Mouse (Mus musculus): ENCODE results near the gene Cdc42se1. TPM values are rescaled to one million over a fixed set of nuclear protein-coding genes. Genes with fewer than 3 reads are reported as not detected.
A peak's percentile ranks its signal among the peaks of the same experiment; 100 is the strongest.

Gene Cdc42se1
- polyA plus RNA-seq, 1 experiment: 23.3 TPM

DNA sequence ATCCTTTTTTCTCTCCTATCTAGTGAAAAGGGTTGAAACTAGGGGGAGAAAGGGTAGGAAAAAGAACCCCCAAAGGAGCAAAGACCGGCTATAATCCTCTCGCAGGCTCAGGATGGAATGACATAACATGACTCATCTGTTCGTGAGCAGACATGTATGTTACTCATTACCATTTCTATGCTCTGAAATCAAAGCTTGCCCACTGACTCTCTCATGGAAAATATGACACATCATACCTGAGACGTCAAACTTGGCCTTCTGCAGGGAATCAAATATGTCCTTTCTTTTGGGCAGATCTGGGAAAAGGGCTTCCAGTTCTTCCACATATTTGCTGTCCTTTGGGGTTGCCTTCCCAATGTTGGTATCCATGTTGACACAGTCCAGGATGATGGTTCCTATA lies 33.4 kb downstream of the Cdc42se1 start:
- Histone ChIP-seq H3K4me1 (ENCODE audit: control insufficient read depth, insufficient read depth, insufficient read length, low read length) (no peaks in the 10 kb centered on the region), H3K27ac (replicated peaks; ENCODE audit: low read depth, low read length) (no peak overlapping the region), H3K4me3 (ENCODE audit: insufficient read depth, low read depth, low read length) (no peak overlapping the region)

DNA sequence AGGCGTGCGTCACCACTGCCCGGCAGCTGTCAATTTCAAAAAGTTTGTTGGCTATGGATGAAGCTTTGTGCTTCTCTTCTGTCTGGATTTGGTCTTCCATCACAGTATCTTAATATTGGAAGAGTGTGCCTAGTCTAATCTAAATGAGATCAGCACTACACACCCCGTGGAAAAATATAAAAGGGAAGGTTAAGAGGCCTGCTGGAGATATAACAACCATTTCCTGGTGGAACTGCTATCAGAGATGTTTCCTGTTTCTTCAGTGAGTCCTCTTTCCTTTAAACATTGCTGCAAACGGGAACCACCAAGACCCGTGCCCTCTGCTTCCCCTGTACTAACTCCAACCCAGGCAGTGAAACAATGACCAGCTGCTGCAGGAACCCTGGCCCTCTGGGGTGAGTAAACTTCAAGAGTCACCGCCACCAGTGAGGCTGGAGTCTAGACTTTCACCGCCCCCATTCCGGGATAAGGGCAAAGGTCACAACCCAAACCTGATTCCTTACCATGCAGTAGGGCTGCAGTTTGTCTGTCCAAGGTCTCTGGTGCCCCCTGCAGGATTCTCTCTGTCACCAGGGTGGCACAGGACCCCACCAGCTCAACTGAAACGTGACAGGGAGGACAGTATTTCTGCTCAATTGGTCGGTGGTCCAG lies 34.7 kb downstream of the Cdc42se1 start:
- Histone ChIP-seq H3K27ac (replicated peaks; ENCODE audit: low read depth, low read length) (no peak overlapping the region; the same call in 1 of the 2 replicates), H3K4me1 (ENCODE audit: control insufficient read depth, insufficient read depth, insufficient read length, low read length) (0 out of 2 replicates have a peak, but pooled peaks cover 2% of the 10 kb centered on the region), H3K4me3 (ENCODE audit: insufficient read depth, low read depth, low read length) (no peak overlapping the region)

DNA sequence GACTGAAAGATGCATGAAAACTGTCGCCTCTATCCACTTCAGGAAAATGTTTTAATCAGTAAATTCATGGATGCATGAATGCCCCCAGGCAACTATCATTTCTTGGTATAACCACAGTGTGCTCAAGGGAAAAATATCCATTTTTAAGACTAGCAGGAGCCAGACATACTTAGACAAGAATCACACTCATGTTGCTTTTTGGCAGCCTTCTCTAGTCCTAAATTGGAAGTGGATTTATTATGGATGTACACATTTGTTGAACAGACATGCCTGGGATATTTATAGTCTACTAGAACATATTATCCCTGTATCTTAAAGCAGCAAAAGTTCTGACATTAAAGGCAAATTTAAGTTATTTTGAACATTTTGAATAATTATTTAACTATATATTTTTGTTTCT lies 36.2 kb downstream of the Cdc42se1 start:
- H3K27ac ChIP-seq (replicated peaks; ENCODE audit: low read depth, low read length): no peak overlapping the region
- 0 out of 2 replicates have a peak, but pooled peaks cover 2% of the 10 kb centered on the region for H3K4me1 ChIP-seq (ENCODE audit: control insufficient read depth, insufficient read depth, insufficient read length, low read length)
- no peak overlapping the region for H3K4me3 ChIP-seq (ENCODE audit: insufficient read depth, low read depth, low read length)

DNA sequence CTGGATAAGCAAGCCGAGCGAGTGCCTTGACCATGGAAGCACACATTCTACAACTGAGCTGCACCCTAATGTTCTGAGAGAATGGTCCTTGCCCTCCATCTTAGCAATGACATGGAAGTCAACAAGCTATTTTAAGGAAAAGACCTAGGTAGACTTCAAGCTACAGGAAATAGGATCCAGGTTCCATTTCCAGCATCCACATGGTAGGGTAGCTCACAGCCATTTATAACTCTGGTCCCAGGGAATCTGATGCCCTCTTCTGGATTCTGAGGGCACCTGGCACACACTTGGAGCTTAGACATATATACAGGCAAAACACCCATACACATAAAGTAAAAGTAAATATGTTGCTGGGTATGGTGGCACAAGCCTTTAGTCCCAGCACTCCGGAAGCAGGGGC lies 37.5 kb downstream of the Cdc42se1 start:
- 0 out of 2 replicates have a peak, but pooled peaks cover 2% of the 10 kb centered on the region for H3K4me1 ChIP-seq (ENCODE audit: control insufficient read depth, insufficient read depth, insufficient read length, low read length)
- H3K27ac ChIP-seq (replicated peaks; ENCODE audit: low read depth, low read length): no peak overlapping the region
- H3K4me3 ChIP-seq (ENCODE audit: insufficient read depth, low read depth, low read length): no peak overlapping the region

DNA sequence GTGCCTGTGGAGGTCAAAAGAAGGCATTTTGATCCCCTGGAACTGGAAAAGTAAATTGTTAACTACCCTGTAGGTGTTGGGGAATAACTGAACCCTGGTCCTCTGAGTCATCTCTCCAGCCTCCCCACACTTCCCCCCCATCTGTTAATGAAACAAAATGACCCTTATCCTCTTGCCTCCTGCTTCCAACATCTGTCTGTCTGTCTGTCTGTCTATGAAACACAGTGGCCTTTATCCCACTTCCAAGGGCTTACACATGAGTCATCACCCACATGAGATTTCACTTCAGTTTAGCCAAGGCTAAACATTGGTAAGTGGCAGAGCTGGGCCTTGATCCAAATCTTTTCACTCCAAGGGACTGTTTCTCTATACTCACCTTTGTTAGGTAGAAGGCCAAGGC lies 39.3 kb downstream of the Cdc42se1 start:
- Histone ChIP-seq H3K4me1 (ENCODE audit: control insufficient read depth, insufficient read depth, insufficient read length, low read length) (0 out of 2 replicates have a peak, but pooled peaks cover 2% of the 10 kb centered on the region), H3K27ac (replicated peaks; ENCODE audit: low read depth, low read length) (peak overlapping the region; percentile 54), H3K4me3 (ENCODE audit: insufficient read depth, low read depth, low read length) (no peak overlapping the region)

DNA sequence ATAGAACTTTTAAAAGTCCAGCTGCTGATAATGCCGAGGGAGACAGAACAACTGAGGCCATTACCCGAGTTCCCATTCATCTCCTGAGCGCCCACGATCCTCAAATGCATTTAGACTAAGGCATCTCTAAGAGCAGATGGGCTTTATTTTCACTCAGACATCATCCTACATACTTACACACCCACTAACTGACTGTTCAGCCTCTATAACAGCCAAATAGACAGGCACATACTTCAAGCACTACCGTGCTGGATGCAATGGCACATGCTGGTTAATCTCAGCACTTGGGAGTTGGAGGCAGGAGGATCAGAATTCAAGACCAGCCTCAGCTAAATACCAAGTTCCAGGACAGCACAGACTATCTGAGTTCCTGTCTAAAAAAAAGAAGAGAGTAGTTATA lies 41.3 kb downstream of the Cdc42se1 start:
- no peak overlapping the region for H3K4me3 ChIP-seq (ENCODE audit: insufficient read depth, low read depth, low read length)
- 0 out of 2 replicates have a peak, but pooled peaks cover 2% of the 10 kb centered on the region for H3K4me1 ChIP-seq (ENCODE audit: control insufficient read depth, insufficient read depth, insufficient read length, low read length)
- H3K27ac ChIP-seq (replicated peaks; ENCODE audit: low read depth, low read length): peak overlapping the region; percentile 26; the same call in 1 of the 2 replicates

DNA sequence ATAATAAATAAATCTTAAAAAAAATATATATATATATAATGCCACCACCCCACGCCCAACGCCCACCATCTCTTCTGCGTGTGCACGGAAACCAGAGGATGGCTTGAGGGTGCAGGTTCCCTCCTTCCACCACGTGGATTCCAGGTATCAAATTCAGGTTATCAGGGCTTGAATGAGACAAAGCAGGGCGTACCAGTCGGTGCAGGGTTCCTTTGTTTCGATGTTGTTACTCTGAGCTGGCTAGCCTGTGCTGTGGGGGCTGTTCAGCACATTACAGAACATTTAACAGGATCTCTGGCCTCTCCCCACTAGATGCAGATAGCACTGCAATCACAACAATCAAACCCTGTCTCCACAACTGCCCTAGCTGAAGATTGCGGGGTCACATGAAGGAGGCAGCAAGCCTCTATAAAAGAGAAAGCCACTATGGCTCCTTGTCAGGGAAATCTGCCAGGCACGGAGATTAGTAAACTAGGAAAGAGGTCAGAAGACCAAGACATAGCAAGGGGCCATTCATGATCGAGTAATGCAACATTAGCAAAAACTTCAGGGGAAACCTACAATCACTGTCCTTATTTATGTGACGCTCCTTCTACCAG lies 42.3 kb downstream of the Cdc42se1 start:
- H3K4me1 ChIP-seq (ENCODE audit: control insufficient read depth, insufficient read depth, insufficient read length, low read length): 0 out of 2 replicates have a peak, but pooled peaks cover 2% of the 10 kb centered on the region
- H3K4me3 ChIP-seq (ENCODE audit: insufficient read depth, low read depth, low read length): no peak overlapping the region
- H3K27ac ChIP-seq (replicated peaks; ENCODE audit: low read depth, low read length): peak overlapping the region; percentile 71

DNA sequence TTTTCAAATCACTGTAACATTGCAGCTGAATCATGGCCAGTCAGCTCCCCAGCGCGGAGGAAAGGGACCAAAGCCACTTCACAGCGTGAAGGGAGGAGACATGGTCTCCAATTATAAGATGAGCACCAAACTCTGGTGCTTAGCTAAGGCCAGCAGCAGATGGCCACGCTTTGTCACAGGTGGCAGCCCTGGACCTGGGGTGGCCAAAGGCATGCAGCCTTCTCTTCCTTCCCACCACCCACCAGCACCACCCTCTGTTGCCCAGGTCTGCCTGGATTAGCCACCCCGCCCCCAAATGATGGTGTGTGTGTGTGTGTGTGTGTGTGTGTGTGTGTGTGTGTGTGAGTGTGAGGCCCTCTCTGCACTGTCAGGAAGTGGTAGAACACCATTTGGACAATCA lies 44.9 kb downstream of the Cdc42se1 start:
- Histone ChIP-seq H3K4me3 (ENCODE audit: insufficient read depth, low read depth, low read length) (no peak overlapping the region), H3K27ac (replicated peaks; ENCODE audit: low read depth, low read length) (no peak overlapping the region), H3K4me1 (ENCODE audit: control insufficient read depth, insufficient read depth, insufficient read length, low read length) (no peaks in the 10 kb centered on the region)

DNA sequence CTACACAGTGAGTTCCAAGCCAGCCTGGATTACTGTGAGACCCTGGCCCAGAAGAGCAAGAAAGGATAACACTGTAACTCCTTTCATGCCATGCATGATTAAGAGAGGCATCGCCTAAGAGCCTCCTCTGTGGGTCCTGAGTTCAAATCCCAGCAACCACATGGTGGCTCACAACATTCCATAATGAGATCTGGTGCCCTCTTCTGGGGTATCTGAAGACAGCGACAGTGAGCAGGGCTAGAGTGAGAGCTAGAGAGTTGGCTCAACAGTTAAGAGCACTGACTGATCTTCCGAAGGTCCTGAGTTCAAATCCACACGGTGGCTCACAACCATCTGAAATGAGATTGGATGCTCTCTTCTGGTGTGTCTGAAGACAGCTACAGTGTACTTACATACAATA lies 45.9 kb downstream of the Cdc42se1 start:
- no peaks in the 10 kb centered on the region for H3K4me1 ChIP-seq (ENCODE audit: control insufficient read depth, insufficient read depth, insufficient read length, low read length)
- H3K27ac ChIP-seq (replicated peaks; ENCODE audit: low read depth, low read length): no peak overlapping the region
- H3K4me3 ChIP-seq (ENCODE audit: insufficient read depth, low read depth, low read length): no peak overlapping the region

DNA sequence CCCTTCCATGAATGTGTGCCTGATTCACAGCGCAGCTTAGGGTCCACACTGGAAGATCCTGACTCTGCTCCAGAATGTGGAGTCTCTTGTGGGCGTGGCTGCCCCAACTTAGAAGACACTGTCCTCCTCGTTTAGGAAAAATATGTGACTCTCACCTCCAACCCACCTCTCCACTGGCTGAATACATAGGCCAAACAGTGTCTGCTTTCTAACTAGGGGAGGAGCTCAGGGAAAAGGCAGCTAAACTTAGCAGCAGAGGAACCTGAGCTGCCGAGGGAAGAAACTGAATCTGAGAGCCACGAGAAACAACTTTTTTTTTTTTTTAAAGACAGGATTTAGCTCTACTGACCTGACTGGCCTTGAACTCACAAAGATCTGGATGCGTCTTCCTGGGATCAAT lies 46.6 kb downstream of the Cdc42se1 start:
- Histone ChIP-seq H3K4me3 (ENCODE audit: insufficient read depth, low read depth, low read length) (no peak overlapping the region), H3K27ac (replicated peaks; ENCODE audit: low read depth, low read length) (no peak overlapping the region), H3K4me1 (ENCODE audit: control insufficient read depth, insufficient read depth, insufficient read length, low read length) (no peaks in the 10 kb centered on the region)

DNA sequence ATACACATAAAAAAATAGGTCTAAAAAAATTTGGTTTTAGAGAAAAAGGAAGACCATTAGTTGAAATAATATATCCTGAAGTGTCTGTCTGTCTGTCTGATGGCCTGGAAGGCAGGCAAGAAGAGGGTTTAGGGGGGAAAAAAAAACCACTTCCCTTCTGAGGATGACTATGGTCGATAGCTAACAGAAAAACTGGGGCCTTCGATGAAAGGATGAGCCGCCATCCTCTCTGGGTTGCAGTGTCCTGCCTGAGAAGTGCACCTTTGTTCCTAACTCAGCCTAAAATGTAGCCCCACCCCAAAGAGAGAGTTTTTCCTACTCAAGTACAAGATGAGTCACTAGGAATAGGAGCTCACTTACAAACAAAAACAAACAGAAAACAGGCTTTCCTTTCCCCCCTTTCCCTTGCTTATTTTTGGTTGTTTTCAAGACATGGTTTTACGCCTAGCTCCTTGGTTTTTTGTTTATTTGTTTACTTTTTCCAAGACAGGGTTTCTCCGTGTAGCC lies 47.9 kb downstream of the Cdc42se1 start:
- Histone ChIP-seq H3K27ac (replicated peaks; ENCODE audit: low read depth, low read length) (0 out of 2 replicates have a peak overlapping the region, but pooled peaks have one; percentile 16), H3K4me3 (ENCODE audit: insufficient read depth, low read depth, low read length) (no peak overlapping the region), H3K4me1 (ENCODE audit: control insufficient read depth, insufficient read depth, insufficient read length, low read length) (0 out of 2 replicates have a peak, but pooled peaks cover 3% of the 10 kb centered on the region)

DNA sequence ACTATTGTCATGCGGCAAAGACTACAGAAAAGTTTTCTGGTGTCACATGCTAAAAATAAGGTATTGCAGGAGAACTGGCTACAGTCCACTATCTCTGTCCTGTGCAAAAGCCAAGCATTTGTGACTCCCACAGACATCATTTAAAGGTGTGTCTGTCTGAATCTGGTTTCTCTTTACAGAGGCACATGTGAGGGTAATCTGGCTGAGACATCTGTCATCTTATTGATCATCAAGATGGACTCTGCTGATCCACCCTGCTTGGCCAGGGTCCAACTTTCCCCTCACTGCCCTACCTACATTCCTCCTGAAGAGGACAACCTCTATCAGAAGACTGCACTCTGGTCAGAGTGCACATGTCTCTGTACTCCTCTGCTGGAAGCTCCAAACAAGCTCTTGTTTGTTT lies 48.6 kb downstream of the Cdc42se1 start:
- Histone ChIP-seq H3K27ac (replicated peaks; ENCODE audit: low read depth, low read length) (no peak overlapping the region), H3K4me1 (ENCODE audit: control insufficient read depth, insufficient read depth, insufficient read length, low read length) (0 out of 2 replicates have a peak, but pooled peaks cover 3% of the 10 kb centered on the region), H3K4me3 (ENCODE audit: insufficient read depth, low read depth, low read length) (no peak overlapping the region)

DNA sequence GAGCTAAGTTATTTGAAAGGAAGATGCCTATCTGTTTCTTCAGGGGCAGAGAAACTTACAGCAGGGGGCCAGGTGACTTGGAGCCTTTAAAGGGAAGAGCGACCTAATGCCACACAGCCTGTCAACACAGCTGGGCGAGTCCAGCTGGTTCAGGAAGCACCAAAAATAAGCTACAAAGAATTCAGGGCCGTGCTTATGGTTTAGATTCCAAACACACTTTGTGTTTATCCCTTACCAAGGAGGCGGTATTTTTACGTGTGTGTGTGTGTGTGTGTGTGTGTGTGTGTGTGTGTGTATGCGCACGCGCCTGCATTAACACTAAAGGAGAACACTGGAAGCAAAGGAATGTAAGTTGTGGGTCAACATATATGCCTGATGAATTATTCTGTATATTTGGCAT lies 52.2 kb downstream of the Cdc42se1 start:
- peak overlapping the region; percentile 91 for H3K4me3 ChIP-seq (ENCODE audit: insufficient read depth, low read depth, low read length)
- H3K4me1 ChIP-seq (ENCODE audit: control insufficient read depth, insufficient read depth, insufficient read length, low read length): peaks cover 11% of the 10 kb centered on the region; the same call in 1 of the 2 replicates
- peak overlapping the region; percentile 18; the same call in 1 of the 2 replicates for H3K27ac ChIP-seq (replicated peaks; ENCODE audit: low read depth, low read length)

DNA sequence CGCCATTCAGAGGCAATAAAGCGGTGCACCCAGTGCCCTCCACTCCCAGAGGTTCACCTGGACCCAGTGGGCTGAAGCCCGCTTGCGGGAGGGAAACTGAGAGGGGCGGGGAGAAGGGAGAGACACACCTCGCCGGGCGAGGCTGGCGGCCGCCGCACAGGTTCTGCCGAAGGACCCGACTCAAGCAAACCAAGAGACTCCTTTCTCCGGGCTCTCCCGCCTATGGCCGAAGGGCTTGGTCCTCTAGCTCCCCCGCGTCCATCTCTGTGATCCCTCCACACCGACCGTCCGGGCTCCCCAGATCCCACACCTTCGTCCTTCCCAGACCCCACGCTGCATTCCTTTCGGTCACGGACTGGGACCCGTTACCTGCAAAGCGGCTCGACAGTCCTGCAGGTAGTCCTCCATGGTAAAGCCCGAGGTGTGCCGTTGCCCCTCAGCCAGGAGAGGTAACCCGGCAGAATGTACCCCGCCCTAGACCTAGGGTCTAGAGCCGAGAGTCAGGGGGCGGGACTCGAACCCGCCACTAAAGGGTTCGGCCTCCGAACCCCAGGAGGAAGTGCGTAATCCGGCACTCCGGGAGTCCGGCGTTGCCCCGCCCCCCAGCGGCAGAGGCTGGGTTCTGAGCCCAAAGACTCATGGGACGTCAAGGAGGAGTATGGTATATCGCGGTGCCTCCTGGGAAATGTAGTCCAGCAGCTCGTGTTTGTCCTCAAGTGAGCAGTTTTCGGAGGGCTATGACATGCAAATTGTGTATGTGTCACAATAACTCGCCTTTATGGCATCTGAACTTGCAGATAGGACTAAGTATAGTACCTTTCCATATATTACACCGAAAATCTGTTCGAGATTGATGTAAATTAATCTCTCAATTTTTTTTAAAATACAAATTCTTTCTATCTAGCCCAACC lies 52.9 kb downstream of the Cdc42se1 start, which contains the start of the genes Mindy1 and Prune1:
TSS of gene Mindy1 (plus strand) at position 130 of the 911 bp plus-strand sequence.
TSS of gene Prune1 (minus strand) at position 861 of the 911 bp plus-strand sequence.
- peak within 1 kb of the TSS; percentile 96 for H3K27ac ChIP-seq (replicated peaks; ENCODE audit: low read depth, low read length)
- H3K4me1 ChIP-seq (ENCODE audit: control insufficient read depth, insufficient read depth, insufficient read length, low read length): peaks cover 11% of the 10 kb centered on the region; the same call in 1 of the 2 replicates
- H3K4me3 ChIP-seq (ENCODE audit: insufficient read depth, low read depth, low read length): peak within 1 kb of the TSS; percentile 91
